Mouse (Mus musculus): ENCODE results near the gene B3gnt2. TPM values are rescaled to one million over a fixed set of nuclear protein-coding genes. Genes with fewer than 3 reads are reported as not detected.

B3gnt2 gene
- polyA plus RNA-seq, 1 experiment = 13.1 TPM

DNA sequence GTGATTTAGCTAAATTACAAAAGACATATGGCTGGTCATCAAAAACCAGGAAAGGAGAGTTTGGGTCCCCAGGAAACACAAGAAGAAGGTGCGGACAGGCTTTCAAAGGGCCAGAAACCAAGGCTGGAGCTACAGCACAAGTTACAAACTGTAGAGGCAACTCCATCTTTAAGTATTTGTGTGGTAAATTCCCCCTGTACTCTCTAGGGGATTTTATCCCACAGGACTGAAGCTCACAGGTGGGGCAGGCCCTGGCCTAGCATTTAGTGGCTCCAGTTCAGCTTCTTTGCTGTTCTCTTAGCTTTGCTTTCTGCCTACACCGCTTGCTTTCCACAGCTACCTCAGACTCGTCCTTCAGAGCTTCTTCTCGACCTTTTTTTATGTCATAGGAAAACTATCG lies 6.9 kb upstream of the B3gnt2 start:
- Histone ChIP-seq H3ac (ENCODE audit: control insufficient read depth, insufficient read length) (no peak overlapping the region), H3K36me3 (ENCODE audit: control insufficient read depth, insufficient read depth) (no peaks in the 10 kb centered on the region), H3K27me3 (ENCODE audit: control insufficient read depth, insufficient read depth, insufficient read length) (no peaks in the 10 kb centered on the region), H3K4me2 (ENCODE audit: low read depth) (no peak overlapping the region), H3K79me2 (ENCODE audit: control insufficient read depth, insufficient read depth) (no peaks in the 10 kb centered on the region), H3K4me3 (no peak overlapping the region)
- TF ChIP-seq MAX (IDR thresholded peaks at IDR 0.05; ENCODE audit: low read depth) (no peak), TCF12 (IDR thresholded peaks at IDR 0.05; ENCODE audit: insufficient read depth, poor library complexity, severe bottlenecking) (no peak), MYOG (IDR thresholded peaks at IDR 0.05; ENCODE audit: control insufficient read depth in 1 of 3, insufficient read depth in 1 of 3, insufficient read length in 2 of 3, low read depth in 2 of 3) (no peak), REST (IDR thresholded peaks at IDR 0.05; ENCODE audit: insufficient read depth, insufficient read length) (no peak), POLR2A (IDR thresholded peaks at IDR 0.05; ENCODE audit: insufficient read length, low read depth) (no peak), POLR2AphosphoS2 (IDR thresholded peaks at IDR 0.05; ENCODE audit: insufficient read length, low read depth) (no peak), SRF (IDR thresholded peaks at IDR 0.05; ENCODE audit: control insufficient read depth, insufficient read length, low read depth) (no peak), MYOD1 (IDR thresholded peaks at IDR 0.05; ENCODE audit: control insufficient read depth in 1 of 3, insufficient read length in 2 of 3, low read depth in 2 of 3) (no peak), CEBPB (IDR thresholded peaks at IDR 0.05; ENCODE audit: insufficient read depth, poor library complexity, severe bottlenecking) (no peak), E2F4 (IDR thresholded peaks at IDR 0.05; ENCODE audit: insufficient read depth) (no peak), USF1 (IDR thresholded peaks at IDR 0.05; ENCODE audit: low read depth) (no peak), TCF3 (IDR thresholded peaks at IDR 0.05; ENCODE audit: insufficient read length, low read depth) (no peak)

DNA sequence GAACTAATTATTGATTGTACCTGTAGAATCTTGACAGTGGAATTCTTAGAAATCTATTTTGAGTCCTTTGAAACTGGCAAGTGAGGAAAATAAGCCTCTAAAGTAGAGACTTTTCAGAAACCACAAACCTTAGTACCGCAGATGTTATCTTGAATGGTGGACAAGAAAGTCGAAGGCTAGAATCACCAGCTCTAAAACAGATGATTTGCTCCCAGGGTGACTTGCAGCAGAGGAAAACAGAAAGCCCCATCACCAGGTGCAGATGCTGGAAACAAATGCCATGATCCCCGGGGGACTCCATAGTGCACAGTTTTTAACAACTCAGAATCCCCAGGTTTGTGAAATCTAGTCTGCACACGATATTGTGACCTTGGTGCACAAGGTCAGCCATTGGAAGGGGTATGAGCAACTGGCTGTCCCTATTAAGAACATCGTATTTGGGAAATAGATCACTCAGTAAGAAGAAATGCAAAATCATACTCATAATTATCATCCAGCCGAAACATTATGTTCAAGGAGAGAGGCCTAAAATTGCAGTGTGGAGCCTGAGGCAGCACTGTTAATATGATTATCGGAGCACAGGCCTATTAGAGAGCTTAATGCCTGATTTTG lies 5.0 kb upstream of the B3gnt2 start:
- H3K4me3 ChIP-seq = no peak overlapping the region
- no peaks in the 10 kb centered on the region for H3K27me3 ChIP-seq (ENCODE audit: control insufficient read depth, insufficient read depth, insufficient read length)
- no peak overlapping the region for H3ac ChIP-seq (ENCODE audit: control insufficient read depth, insufficient read length)
- H3K4me2 ChIP-seq (ENCODE audit: low read depth) = no peak overlapping the region
- H3K36me3 ChIP-seq (ENCODE audit: control insufficient read depth, insufficient read depth) = no peaks in the 10 kb centered on the region
- no peak for TF ChIP-seq MYOD1 (IDR thresholded peaks at IDR 0.05; ENCODE audit: control insufficient read depth in 1 of 3, insufficient read length in 2 of 3, low read depth in 2 of 3)
- TF ChIP-seq CEBPB (IDR thresholded peaks at IDR 0.05; ENCODE audit: insufficient read depth, poor library complexity, severe bottlenecking) = no peak
- TF ChIP-seq POLR2AphosphoS2 (IDR thresholded peaks at IDR 0.05; ENCODE audit: insufficient read length, low read depth) = no peak
- TF ChIP-seq REST (IDR thresholded peaks at IDR 0.05; ENCODE audit: insufficient read depth, insufficient read length) = no peak
- no peak for TF ChIP-seq USF1 (IDR thresholded peaks at IDR 0.05; ENCODE audit: low read depth)
- TF ChIP-seq MYOG (IDR thresholded peaks at IDR 0.05; ENCODE audit: control insufficient read depth in 1 of 3, insufficient read depth in 1 of 3, insufficient read length in 2 of 3, low read depth in 2 of 3) = no peak
- TF ChIP-seq POLR2A (IDR thresholded peaks at IDR 0.05; ENCODE audit: insufficient read length, low read depth) = no peak
- TF ChIP-seq MAX (IDR thresholded peaks at IDR 0.05; ENCODE audit: low read depth) = no peak
- no peak for TF ChIP-seq SRF (IDR thresholded peaks at IDR 0.05; ENCODE audit: control insufficient read depth, insufficient read length, low read depth)
- no peak for TF ChIP-seq TCF3 (IDR thresholded peaks at IDR 0.05; ENCODE audit: insufficient read length, low read depth)
- TF ChIP-seq E2F4 (IDR thresholded peaks at IDR 0.05; ENCODE audit: insufficient read depth) = no peak
- H3K79me2 ChIP-seq (ENCODE audit: control insufficient read depth, insufficient read depth) = no peaks in the 10 kb centered on the region

DNA sequence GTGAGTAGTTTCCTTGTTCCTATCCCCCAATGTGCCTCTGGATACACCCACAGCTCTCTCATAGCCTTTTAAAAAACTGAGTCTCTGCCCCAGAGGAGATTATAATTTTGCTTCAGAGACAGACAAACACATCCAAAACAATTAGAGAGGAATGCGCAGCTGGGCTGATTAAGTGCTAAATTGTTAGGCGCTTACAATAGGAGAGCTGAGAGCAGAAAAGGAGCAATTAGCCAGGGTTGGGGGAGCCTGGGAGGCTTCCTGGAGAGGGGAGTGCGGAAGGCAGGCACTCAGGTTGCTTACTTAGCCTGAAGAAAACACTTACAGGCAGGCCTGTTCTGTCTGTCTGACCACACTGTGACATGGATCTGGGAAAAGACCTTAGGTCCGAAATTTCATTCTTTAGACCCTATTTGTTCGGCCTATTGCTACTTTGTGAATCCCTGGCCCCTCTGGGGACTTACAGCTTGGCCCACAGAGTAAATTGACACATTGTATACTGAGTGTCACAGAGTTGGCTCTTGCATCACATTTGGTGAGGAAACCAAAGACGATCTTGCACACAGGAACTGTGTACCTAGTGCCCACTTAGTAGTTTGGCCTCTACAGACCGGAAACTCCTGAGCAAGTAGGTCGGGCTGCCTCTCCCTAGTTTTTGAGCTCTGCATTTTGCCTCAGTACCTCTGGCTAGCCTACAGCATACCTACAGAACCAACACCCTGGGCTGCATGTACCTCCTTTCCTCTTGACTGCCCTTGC lies 3.7 kb upstream of the B3gnt2 start:
- TF ChIP-seq MYOD1 (IDR thresholded peaks at IDR 0.05; ENCODE audit: control insufficient read depth in 1 of 3, insufficient read length in 2 of 3, low read depth in 2 of 3) (no peak), REST (IDR thresholded peaks at IDR 0.05; ENCODE audit: insufficient read depth, insufficient read length) (no peak), POLR2AphosphoS2 (IDR thresholded peaks at IDR 0.05; ENCODE audit: insufficient read length, low read depth) (no peak), SRF (IDR thresholded peaks at IDR 0.05; ENCODE audit: control insufficient read depth, insufficient read length, low read depth) (no peak), MAX (IDR thresholded peaks at IDR 0.05; ENCODE audit: low read depth) (no peak), USF1 (IDR thresholded peaks at IDR 0.05; ENCODE audit: low read depth) (no peak), E2F4 (IDR thresholded peaks at IDR 0.05; ENCODE audit: insufficient read depth) (no peak)
- Histone ChIP-seq H3K4me3 (no peak overlapping the region), H3K79me2 (ENCODE audit: control insufficient read depth, insufficient read depth) (no peaks in the 10 kb centered on the region), H3K4me2 (ENCODE audit: low read depth) (no peak overlapping the region), H3K36me3 (ENCODE audit: control insufficient read depth, insufficient read depth) (no peaks in the 10 kb centered on the region), H3ac (ENCODE audit: control insufficient read depth, insufficient read length) (no peak overlapping the region), H3K27me3 (ENCODE audit: control insufficient read depth, insufficient read depth, insufficient read length) (no peaks in the 10 kb centered on the region)

DNA sequence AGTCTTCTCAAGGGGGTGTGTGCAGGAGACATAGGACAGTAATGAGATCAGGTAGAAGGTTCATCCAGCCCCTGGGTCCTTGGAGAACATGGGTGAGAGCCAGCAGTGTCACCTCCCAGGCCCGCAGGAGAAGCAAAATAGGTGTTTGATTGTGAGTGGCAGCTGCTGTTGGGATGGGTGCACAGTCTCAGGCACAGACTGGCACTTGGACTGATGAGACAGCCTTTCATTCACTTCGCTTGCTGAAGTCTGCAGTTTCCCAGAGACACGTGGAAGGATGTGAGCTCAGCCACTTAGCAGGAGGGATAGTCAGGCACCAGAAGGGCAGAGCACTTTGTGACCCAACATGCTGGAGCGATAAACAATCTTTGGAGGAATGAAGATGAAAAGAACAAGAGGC lies 2.8 kb upstream of the B3gnt2 start:
- H3K4me3 ChIP-seq = no peak overlapping the region
- H3K27me3 ChIP-seq (ENCODE audit: control insufficient read depth, insufficient read depth, insufficient read length) = no peaks in the 10 kb centered on the region
- H3ac ChIP-seq (ENCODE audit: control insufficient read depth, insufficient read length) = no peak overlapping the region
- no peak overlapping the region for H3K4me2 ChIP-seq (ENCODE audit: low read depth)
- no peaks in the 10 kb centered on the region for H3K36me3 ChIP-seq (ENCODE audit: control insufficient read depth, insufficient read depth)
- H3K79me2 ChIP-seq (ENCODE audit: control insufficient read depth, insufficient read depth) = peaks cover 7% of the 10 kb centered on the region
- no peak for TF ChIP-seq REST (IDR thresholded peaks at IDR 0.05; ENCODE audit: insufficient read depth, insufficient read length)
- no peak for TF ChIP-seq USF1 (IDR thresholded peaks at IDR 0.05; ENCODE audit: low read depth)
- TF ChIP-seq POLR2AphosphoS2 (IDR thresholded peaks at IDR 0.05; ENCODE audit: insufficient read length, low read depth) = no peak
- no peak for TF ChIP-seq POLR2A (IDR thresholded peaks at IDR 0.05; ENCODE audit: insufficient read length, low read depth)
- TF ChIP-seq MYOD1 (IDR thresholded peaks at IDR 0.05; ENCODE audit: control insufficient read depth in 1 of 3, insufficient read length in 2 of 3, low read depth in 2 of 3) = no peak
- TF ChIP-seq TCF3 (IDR thresholded peaks at IDR 0.05; ENCODE audit: insufficient read length, low read depth) = no peak
- no peak for TF ChIP-seq SRF (IDR thresholded peaks at IDR 0.05; ENCODE audit: control insufficient read depth, insufficient read length, low read depth)
- TF ChIP-seq CEBPB (IDR thresholded peaks at IDR 0.05; ENCODE audit: insufficient read depth, poor library complexity, severe bottlenecking) = no peak
- no peak for TF ChIP-seq MYOG (IDR thresholded peaks at IDR 0.05; ENCODE audit: control insufficient read depth in 1 of 3, insufficient read depth in 1 of 3, insufficient read length in 2 of 3, low read depth in 2 of 3)
- no peak for TF ChIP-seq MAX (IDR thresholded peaks at IDR 0.05; ENCODE audit: low read depth)
- no peak for TF ChIP-seq E2F4 (IDR thresholded peaks at IDR 0.05; ENCODE audit: insufficient read depth)
- TF ChIP-seq TCF12 (IDR thresholded peaks at IDR 0.05; ENCODE audit: insufficient read depth, poor library complexity, severe bottlenecking) = no peak

Data from myocyte (in vitro differentiated cells).